Mouse (Mus musculus): ENCODE measurements around the gene Adora1. TPM values are rescaled to one million over a fixed set of nuclear protein-coding genes. Genes with fewer than 3 reads are reported as not detected.

Gene Adora1
- polyA plus RNA-seq, 2 experiments: 0.10 to 0.13 TPM

- TF ChIP-seq CTCF (IDR thresholded peaks at IDR 0.05; ENCODE audit: low read depth) (no peak), EP300 (IDR thresholded peaks at IDR 0.05; ENCODE audit: low read depth) (no peak)
- Histone ChIP-seq H3K4me1 (replicated peaks; ENCODE audit: control insufficient read depth in 2 of 2, insufficient read depth in 2 of 2, low read length in 1 of 2) (0 out of 4 replicates have a peak, but pooled peaks cover 0 to 3% of the 10 kb centered on the region in 2 experiments), H3K9me3 (ENCODE audit: control insufficient read depth, low read length) (no peaks in the 10 kb centered on the region), H3K27me3 (ENCODE audit: control insufficient read depth, insufficient read depth, low read length) (peaks cover 30% of the 10 kb centered on the region), H3K27ac (no peak overlapping the region), H3K9ac (replicated peaks) (no peak overlapping the region), H3K4me2 (ENCODE audit: low read depth) (no peak overlapping the region), H3K4me3 (ENCODE audit: insufficient read depth in 1 of 2, low read depth in 2 of 2, low read length in 2 of 2) (no peak overlapping the region), H3K36me3 (replicated peaks; ENCODE audit: control insufficient read depth, insufficient read depth, low read depth) (no peaks in the 10 kb centered on the region)
- ATAC-seq (ENCODE audit: insufficient read depth) (no peak), DNase-seq (ENCODE audit: low read depth in 3 of 3, low spot score in 3 of 3) (no peak)
- WGBS (ENCODE audit: insufficient replicate concordance): 44% methylated on average over 19 of the region's 19 CpGs
These were observed 1.4 kb downstream of the Adora1 start for GRCm38 (mm10) chr1:134233681-134234454.

- Histone ChIP-seq H3K27me3 (ENCODE audit: control insufficient read depth, insufficient read depth, low read length) (peaks cover 30% of the 10 kb centered on the region), H3K9me3 (ENCODE audit: control insufficient read depth, low read length) (no peaks in the 10 kb centered on the region), H3K4me2 (ENCODE audit: low read depth) (no peak overlapping the region), H3K36me3 (replicated peaks; ENCODE audit: control insufficient read depth, insufficient read depth, low read depth) (no peaks in the 10 kb centered on the region), H3K4me3 (ENCODE audit: insufficient read depth in 1 of 2, low read depth in 2 of 2, low read length in 2 of 2) (no peak overlapping the region), H3K27ac (no peak overlapping the region), H3K4me1 (replicated peaks; ENCODE audit: control insufficient read depth in 2 of 2, insufficient read depth in 2 of 2, low read length in 1 of 2) (0 out of 4 replicates have a peak, but pooled peaks cover 0 to 3% of the 10 kb centered on the region in 2 experiments), H3K9ac (replicated peaks) (no peak overlapping the region)
- TF ChIP-seq CTCF (IDR thresholded peaks at IDR 0.05; ENCODE audit: low read depth): no peak
- no peak for TF ChIP-seq EP300 (IDR thresholded peaks at IDR 0.05; ENCODE audit: low read depth)
- no peak for DNase-seq (ENCODE audit: low read depth in 3 of 3, low spot score in 3 of 3)
- no peak for ATAC-seq (ENCODE audit: insufficient read depth)
- WGBS (ENCODE audit: insufficient replicate concordance): 56% methylated on average over 12 of the region's 12 CpGs
These were observed 2.3 kb downstream of the Adora1 start for GRCm38 (mm10) chr1:134232778-134233531.

- 0 out of 4 replicates have a peak, but pooled peaks cover 0 to 2% of the 10 kb centered on the region in 2 experiments for H3K4me1 ChIP-seq (replicated peaks; ENCODE audit: control insufficient read depth in 2 of 2, insufficient read depth in 2 of 2, low read length in 1 of 2)
- H3K27me3 ChIP-seq (ENCODE audit: control insufficient read depth, insufficient read depth, low read length): peaks cover 30% of the 10 kb centered on the region
- H3K4me3 ChIP-seq (ENCODE audit: insufficient read depth in 1 of 2, low read depth in 2 of 2, low read length in 2 of 2): no peak overlapping the region
- TF ChIP-seq CTCF (IDR thresholded peaks at IDR 0.05; ENCODE audit: low read depth) (no peak), EP300 (IDR thresholded peaks at IDR 0.05; ENCODE audit: low read depth) (no peak)
- no peak overlapping the region for H3K4me2 ChIP-seq (ENCODE audit: low read depth)
- WGBS (ENCODE audit: insufficient replicate concordance): 60% methylated on average over 8 of the region's 8 CpGs
- no peaks in the 10 kb centered on the region for H3K36me3 ChIP-seq (replicated peaks; ENCODE audit: control insufficient read depth, insufficient read depth, low read depth)
- H3K27ac ChIP-seq: no peak overlapping the region
- ATAC-seq (ENCODE audit: insufficient read depth): no peak
- H3K9me3 ChIP-seq (ENCODE audit: control insufficient read depth, low read length): no peaks in the 10 kb centered on the region
- no peak for DNase-seq (ENCODE audit: low read depth in 3 of 3, low spot score in 3 of 3)
- H3K9ac ChIP-seq (replicated peaks): no peak overlapping the region
These were observed 2.9 kb downstream of the Adora1 start for GRCm38 (mm10) chr1:134232326-134232725.

GRCm38 (mm10) chr1:134231681-134232080 lies 3.5 kb downstream of the Adora1 start:
- Histone ChIP-seq H3K4me3 (ENCODE audit: insufficient read depth in 1 of 2, low read depth in 2 of 2, low read length in 2 of 2) (no peak overlapping the region), H3K4me1 (replicated peaks; ENCODE audit: control insufficient read depth in 2 of 2, insufficient read depth in 2 of 2, low read length in 1 of 2) (no peaks in the 10 kb centered on the region), H3K9me3 (ENCODE audit: control insufficient read depth, low read length) (no peaks in the 10 kb centered on the region), H3K27ac (no peak overlapping the region), H3K9ac (replicated peaks) (no peak overlapping the region), H3K27me3 (ENCODE audit: control insufficient read depth, insufficient read depth, low read length) (peaks cover 27% of the 10 kb centered on the region), H3K36me3 (replicated peaks; ENCODE audit: control insufficient read depth, insufficient read depth, low read depth) (no peaks in the 10 kb centered on the region), H3K4me2 (ENCODE audit: low read depth) (no peak overlapping the region)
- DNase-seq (ENCODE audit: low read depth in 3 of 3, low spot score in 3 of 3) (no peak), ATAC-seq (ENCODE audit: insufficient read depth) (no peak)
- TF ChIP-seq CTCF (IDR thresholded peaks at IDR 0.05; ENCODE audit: low read depth): no peak
- TF ChIP-seq EP300 (IDR thresholded peaks at IDR 0.05; ENCODE audit: low read depth): no peak
- 12% methylated on average over 3 of the region's 3 CpGs for WGBS (ENCODE audit: insufficient replicate concordance)

DNA sequence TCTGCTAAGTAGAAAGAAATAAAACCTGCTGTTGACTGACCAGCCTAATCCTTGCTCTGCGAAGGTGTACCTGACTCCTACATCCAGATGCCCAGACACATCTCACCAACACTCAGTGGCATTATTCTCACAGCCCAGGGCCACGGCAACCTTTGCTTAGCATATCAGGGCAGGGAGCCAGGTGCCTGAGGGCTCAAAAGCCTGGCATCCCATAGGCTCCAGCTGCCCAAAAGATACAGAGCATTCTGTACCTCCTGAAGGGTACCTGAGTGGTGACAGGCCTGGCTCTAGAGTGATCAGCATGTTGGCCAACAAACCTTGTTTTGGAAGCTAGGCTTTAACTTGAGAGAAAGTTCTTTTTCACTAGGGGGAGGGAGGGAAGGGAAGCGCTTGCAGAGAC lies 4.0 kb downstream of the Adora1 start:
- H3K9me3 ChIP-seq (ENCODE audit: control insufficient read depth, low read length): no peaks in the 10 kb centered on the region
- ATAC-seq (ENCODE audit: insufficient read depth) (no peak), DNase-seq (ENCODE audit: low read depth in 3 of 3, low spot score in 3 of 3) (no peak)
- WGBS (ENCODE audit: insufficient replicate concordance): 63% methylated on average over 3 of the region's 3 CpGs
- H3K4me2 ChIP-seq (ENCODE audit: low read depth): no peak overlapping the region
- H3K4me3 ChIP-seq (ENCODE audit: insufficient read depth in 1 of 2, low read depth in 2 of 2, low read length in 2 of 2): no peak overlapping the region
- no peak overlapping the region for H3K27ac ChIP-seq
- TF ChIP-seq EP300 (IDR thresholded peaks at IDR 0.05; ENCODE audit: low read depth) (no peak), CTCF (IDR thresholded peaks at IDR 0.05; ENCODE audit: low read depth) (no peak)
- no peaks in the 10 kb centered on the region for H3K4me1 ChIP-seq (replicated peaks; ENCODE audit: control insufficient read depth in 2 of 2, insufficient read depth in 2 of 2, low read length in 1 of 2)
- H3K36me3 ChIP-seq (replicated peaks; ENCODE audit: control insufficient read depth, insufficient read depth, low read depth): no peaks in the 10 kb centered on the region
- peaks cover 27% of the 10 kb centered on the region for H3K27me3 ChIP-seq (ENCODE audit: control insufficient read depth, insufficient read depth, low read length)
- no peak overlapping the region for H3K9ac ChIP-seq (replicated peaks)

Measured in liver, embryonic 14.5 days (tissue).